ENCODE assay signal across 14 mouse cellular contexts in genomic region chr8:104261802-104262201, GRCm38 (mm10). TPM values are rescaled to one million over a fixed set of nuclear protein-coding genes. Genes with fewer than 3 reads are reported as not detected.
"Had no signal": no experiment of that assay in that cellular context is flagged by ENCODE, and none has a peak within 500 bp of the region (broad histone marks: within the 10 kb centered on the region; RNA-seq: fewer than 3 reads in every experiment).

No protein-coding gene starts in this region.

RNA-seq across cellular contexts. Expression of gene Cmtm2a, which starts 31.2 kb away (rescaled TPM):
- total RNA-seq: common myeloid progenitor, adult 5-6 weeks; gastrocnemius, adult 18-20 months; gastrocnemius, adult 2 months; gastrocnemius, adult 8-10 months; gastrocnemius, postnatal 10 days; gastrocnemius, postnatal 14 days; gastrocnemius, postnatal 25 days; gastrocnemius, postnatal 36 days; gastrocnemius, postnatal 4 days; granulocyte monocyte progenitor cell, adult 5-6 weeks; heart, adult 18-20 months; heart, adult 2 months; heart, adult 8-10 months had no signal

RNA-seq across cellular contexts. Expression of gene Gm45711, which starts 48.1 kb away (rescaled TPM):
- total RNA-seq: common myeloid progenitor, adult 5-6 weeks; forebrain, postnatal 0 days; gastrocnemius, adult 18-20 months; gastrocnemius, adult 2 months; gastrocnemius, adult 8-10 months; gastrocnemius, postnatal 10 days; gastrocnemius, postnatal 14 days; gastrocnemius, postnatal 25 days; gastrocnemius, postnatal 36 days; gastrocnemius, postnatal 4 days; granulocyte monocyte progenitor cell, adult 5-6 weeks; heart, adult 18-20 months; heart, adult 2 months; heart, adult 8-10 months had no signal

RNA-seq across cellular contexts. Expression of gene Cmtm1, which starts 48.1 kb away (rescaled TPM):
- total RNA-seq: common myeloid progenitor, adult 5-6 weeks; forebrain, postnatal 0 days; gastrocnemius, adult 18-20 months; gastrocnemius, adult 2 months; gastrocnemius, adult 8-10 months; gastrocnemius, postnatal 10 days; gastrocnemius, postnatal 14 days; gastrocnemius, postnatal 25 days; gastrocnemius, postnatal 36 days; gastrocnemius, postnatal 4 days; granulocyte monocyte progenitor cell, adult 5-6 weeks; heart, adult 18-20 months; heart, adult 2 months had no signal
